Mouse (Mus musculus) testis, postnatal 10 days (tissue): Measurements from ENCODE around the gene Lrrc45.
"Not testable (repeated sequence)": the region's sequence is repeated elsewhere in the genome, so short reads cannot be mapped to it uniquely, and the experiment has no call there.

Source experiments
- DNase-seq: peaks from one replicate; pipeline ENCODE4 v3.0.0; 2021; ENCODE audit warnings: low spot score

Lrrc45 gene

DNA sequence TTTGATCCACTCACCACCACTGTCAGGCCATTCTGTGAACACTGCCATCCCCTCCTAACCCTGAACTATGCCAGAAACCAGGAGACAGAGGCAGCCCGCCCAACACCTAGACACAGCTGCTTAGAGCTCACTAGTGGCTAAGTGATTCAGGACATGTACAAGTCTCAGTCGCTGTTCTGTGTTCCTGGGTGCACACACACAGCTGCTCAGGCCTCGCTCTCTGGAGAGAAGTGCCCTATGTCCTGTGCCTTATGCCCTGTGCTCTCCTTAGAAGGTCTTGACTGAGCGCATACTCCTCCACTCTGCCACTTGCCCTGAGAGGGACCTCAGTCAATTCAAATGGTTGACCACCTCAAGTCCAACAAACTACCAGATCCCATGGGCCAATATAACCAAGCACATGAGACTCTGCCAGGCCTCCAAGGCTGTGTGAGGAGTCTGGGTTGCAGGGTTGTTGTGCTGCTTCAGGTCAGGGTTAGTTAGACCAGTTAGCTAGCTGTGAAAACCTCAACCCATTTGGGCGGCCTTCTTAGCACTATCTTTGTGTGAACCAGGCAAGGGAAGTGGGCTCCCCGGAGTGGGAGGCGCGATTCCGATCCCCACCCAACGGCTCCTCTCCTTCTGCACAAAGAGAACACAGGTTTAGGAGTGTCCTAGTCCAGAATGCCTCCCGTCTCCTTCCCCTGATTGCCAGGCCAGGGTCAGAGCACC, 15.0 kb downstream of the Lrrc45 start:
- DNase-seq: no peak

DNA sequence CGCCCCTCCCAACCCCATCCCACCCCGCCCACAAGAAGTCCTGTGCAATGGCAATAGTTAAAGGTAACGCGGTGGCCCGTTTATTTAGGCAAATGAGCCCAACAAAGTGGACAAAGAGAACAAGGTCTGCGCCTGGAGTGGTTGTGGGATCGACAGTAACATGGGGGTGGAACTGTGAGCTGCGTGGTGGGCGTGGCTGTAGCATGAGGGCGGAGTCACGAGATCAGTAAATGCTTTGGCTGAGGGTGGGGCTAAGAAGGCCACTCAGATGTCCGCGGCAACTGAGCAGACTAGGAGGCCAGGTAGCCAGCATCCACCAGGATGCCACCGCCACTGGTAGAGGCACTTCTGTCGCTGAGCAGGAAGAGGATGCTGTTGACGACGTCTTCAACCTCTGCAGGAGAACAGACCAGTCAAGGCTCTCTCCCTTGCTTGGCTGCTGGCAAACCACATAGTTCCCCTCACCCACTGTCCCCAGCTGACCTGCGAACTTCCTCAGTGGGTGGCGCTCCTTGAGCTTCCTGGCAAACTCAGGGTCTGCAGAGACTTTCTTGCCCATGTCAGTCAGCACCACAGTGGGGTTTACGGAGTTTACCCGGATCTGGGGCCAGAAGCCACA, 15.8 kb downstream of the Lrrc45 start:
- DNase-seq: peak; percentile 70

DNA sequence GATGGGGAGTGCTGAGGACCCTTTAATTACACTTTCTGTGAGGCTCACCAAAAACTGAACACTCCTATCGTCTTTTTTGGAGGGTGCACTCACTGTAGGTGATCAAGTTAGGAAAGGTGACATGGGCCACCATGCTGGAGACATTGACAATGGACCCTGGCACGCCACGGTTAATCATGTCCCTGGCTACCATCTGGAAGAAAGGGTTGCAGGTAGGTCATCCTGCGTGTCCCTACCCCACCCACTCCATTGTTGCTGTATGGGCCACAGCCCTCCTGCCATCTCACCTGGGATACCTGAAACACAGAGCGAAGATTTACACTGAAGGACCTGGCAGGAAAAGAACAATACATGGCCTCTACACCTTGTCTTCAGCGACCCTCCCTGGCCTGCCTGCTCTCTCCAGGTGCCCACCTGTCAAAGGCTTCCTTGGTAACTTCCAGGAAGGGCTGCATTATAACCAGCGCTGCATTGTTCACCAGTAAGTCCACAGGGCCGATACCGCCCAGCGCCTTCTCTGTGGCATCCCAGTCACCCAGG, 16.7 kb downstream of the Lrrc45 start:
- no peak for DNase-seq

DNA sequence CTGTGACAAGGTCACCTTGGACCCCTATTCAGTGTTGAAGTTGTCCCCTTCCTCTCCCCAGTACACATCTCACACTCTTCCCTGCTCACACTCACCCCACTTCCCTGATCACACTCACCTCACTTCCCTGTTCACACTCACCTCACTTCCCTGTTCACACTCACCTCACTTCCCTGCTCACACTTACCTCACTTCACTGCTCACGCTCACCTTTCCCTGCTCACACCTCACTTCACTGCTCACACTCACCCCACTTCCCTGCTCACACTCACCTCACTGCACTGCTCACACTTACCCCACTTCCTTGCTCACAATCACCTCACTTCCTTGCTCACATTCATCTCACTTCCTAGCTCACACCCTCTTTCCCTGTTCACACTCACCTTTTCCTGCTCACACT, 17.7 kb downstream of the Lrrc45 start:
- no peak for DNase-seq

DNA sequence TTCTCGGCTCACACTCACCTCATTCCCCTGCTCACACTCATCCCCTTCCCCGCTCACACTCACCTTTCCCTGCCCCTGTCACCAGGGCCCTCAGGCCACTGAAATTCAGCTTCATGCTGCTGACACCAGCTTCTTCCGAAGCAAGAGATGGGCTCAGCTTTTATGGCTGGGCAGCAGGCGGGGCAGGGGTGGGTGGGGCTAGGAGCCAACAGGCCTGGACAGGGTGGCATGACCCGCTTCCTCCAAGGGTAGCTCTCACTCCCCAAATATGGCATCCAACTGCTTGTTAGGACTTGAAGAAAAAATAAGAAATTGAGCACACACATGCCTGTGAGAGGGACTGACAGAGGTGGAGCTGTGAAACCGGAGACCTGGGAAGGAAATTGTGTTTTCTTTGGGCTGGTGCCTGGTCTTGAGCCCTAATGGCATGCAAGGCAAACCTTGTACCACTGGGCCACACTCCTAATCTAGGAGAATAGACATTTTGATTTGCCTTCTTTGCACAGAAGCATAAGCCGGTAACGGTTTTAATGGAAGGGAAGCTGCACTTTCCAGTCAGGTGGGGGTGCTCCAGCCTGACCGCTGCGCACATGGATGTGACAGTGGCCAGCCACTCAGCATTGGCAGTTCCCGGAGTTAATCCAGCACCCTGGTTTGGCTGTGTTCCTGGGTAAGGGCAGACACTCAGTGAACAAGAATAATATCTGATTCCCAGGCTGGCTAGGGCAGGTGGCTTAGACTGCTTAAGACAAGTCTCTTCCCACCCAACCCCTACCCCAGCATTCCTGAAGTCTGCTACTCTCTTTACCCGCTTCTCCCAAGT, 18.3 kb downstream of the Lrrc45 start, which contains the start of gene Cbr2:
Gene Cbr2 (minus strand): TSS at position 257 of the 823 bp plus-strand sequence.
- no peak for DNase-seq

DNA sequence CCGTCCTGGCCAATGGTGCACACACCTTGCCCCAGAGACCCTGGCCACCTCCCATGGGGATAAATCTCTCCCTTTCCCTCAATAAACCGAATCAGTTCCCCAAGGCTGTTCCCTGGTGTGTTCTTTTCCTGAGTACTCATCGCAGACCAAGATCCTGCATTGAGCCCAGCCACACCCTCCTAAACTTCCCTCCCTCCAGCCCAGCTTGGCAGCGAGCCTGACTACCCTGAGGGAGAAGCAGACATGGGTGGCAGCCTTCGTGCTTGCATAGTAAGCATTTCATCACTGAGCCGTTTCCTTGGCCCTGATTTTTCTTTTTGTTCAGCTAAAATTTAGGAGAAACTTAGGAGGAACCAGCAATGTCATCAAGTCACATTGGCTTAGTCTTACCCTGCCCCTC, 19.8 kb downstream of the Lrrc45 start:
- DNase-seq: no peak

DNA sequence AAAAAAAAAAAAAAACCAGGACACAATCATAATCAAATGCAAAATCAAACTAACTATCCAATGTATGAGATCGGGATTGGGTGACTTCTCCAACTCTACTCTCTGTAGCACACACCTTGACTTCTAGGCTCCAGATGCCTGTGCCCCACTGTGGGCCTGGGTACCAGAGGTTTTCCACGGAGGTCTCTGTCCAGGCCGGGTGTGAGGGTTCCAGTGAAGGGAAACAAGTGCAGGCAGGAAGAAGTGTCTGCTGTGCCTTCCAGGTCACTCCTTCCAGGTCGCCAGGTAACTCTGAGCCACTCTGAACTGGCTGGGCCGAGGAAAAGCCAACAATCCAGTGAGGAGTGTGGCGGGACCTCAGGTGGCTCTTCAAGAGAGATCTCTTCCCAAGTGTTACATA, 22.7 kb downstream of the Lrrc45 start:
- no peak for DNase-seq

DNA sequence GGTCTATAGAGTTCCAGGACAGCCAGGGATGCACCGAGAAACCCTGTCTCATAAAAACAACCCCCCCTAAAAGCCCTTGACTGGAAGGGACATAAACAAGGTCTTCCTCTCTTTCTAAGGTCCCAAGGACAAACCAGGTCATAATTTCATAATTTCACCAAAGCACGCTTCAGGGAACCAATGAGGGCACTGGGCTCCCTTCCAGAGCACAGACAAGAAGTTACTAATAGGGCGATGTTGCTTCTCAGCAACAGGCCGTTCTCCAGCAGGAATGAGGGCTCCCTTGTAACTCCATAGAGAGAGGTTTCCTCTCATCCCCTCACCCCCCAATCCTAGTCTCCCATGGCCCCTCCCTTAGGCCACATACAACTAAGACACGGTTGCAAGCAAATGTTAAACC, 27.3 kb downstream of the Lrrc45 start:
- DNase-seq: no peak

DNA sequence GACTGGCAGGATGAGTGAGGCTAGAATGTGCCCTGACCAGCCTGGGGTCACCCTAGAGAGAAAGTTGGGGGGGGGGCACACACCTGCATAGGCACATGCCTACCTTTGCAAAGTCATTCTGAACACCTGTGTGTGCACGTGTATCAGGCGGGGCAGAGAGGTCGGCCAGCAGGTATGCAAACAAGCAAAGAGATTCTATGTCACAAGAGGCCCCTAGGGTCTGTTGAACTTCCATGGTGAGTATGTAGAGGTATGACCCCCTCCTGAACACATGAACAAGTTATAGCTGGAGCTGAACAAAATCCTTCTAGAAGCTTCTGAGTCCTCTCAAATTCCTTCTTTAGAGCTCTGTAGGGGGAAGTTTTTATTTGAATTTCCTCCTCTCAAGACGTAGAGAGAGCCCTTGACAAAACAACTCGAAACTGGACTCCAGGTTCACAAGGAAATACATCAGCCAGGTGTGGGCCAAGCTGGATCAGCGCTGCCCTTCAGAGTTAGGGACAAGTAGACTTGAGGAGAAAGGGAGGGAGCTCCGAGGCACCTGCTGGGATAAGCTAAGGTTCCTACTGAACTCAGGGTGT, 30.5 kb downstream of the Lrrc45 start:
- DNase-seq: no peak

DNA sequence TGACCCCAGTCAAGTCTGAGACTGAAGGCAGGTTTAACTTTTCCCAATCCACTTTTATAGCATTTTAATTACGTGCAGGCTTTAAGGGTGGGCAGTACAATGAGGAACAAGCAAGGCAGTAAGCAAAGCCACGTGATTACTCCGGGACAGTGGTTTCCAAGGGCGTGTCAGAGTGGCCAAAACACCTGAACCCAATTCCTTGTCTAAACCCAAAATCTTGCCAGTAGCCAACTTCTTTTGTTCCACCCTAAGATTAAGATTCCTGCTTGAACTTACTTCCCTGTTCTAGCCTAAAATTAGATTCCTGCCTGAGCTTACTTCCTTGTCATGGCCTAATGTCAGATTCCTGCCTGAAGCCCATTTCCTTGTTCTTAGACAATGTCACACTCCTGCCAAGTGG, 34.2 kb downstream of the Lrrc45 start:
- DNase-seq: no peak

DNA sequence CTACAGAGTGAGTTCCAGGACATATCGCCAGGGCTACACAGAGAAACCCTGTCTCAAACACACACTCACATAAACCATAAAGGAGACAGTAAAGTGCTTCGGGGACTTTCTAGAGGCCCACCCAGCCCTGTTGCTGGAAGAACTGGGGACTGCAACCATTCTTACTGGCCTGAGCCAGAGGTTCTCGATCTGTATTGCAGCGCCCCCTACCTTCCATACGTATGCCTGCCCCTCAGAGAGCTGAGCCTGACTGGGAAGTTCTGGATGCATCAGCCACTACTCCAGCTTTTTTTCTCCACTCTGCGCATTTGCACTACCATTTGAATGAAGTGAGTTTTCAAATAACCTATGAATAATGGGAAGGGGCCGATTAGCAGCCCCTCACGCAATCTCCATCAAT, 35.7 kb downstream of the Lrrc45 start:
- DNase-seq: no peak

DNA sequence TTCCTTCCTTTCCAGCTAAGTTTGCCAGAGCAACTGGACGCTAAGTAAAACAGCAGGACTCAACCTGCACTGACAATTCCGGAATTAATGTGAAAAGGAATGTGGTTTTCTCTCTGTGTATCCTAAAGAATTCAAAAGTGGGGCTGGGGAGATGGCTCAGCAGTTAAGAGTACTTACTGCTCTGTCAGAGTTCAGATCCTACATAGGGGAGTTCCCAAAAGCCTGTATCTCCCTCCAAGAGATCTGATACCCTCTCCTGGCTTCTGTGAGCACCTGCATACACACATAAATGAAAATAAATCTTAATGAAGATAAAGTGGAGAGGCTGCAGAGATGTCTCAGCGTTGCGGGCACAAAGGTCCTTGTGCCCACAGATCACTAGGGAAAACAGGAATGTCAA, 37.9 kb downstream of the Lrrc45 start:
- no peak for DNase-seq

DNA sequence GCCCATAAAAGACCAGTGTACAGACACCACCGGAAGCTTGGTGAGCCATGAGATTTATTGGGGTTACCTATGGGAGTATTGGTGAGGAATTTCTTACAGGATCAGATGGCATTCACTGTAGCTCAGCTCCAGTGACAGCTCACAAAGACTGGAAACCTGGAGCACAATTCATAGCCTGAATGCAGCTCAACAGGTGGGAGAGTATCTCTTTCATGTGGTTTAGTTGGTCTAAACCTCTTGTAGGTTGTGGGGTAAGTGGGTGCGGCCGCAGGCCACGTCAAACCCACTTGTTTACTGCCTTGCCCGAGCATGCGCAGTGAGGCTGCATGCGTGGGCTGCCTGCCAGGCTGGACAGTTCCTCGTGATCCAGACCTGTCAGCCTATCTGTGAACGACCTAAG, 46.5 kb downstream of the Lrrc45 start:
- no peak for DNase-seq

DNA sequence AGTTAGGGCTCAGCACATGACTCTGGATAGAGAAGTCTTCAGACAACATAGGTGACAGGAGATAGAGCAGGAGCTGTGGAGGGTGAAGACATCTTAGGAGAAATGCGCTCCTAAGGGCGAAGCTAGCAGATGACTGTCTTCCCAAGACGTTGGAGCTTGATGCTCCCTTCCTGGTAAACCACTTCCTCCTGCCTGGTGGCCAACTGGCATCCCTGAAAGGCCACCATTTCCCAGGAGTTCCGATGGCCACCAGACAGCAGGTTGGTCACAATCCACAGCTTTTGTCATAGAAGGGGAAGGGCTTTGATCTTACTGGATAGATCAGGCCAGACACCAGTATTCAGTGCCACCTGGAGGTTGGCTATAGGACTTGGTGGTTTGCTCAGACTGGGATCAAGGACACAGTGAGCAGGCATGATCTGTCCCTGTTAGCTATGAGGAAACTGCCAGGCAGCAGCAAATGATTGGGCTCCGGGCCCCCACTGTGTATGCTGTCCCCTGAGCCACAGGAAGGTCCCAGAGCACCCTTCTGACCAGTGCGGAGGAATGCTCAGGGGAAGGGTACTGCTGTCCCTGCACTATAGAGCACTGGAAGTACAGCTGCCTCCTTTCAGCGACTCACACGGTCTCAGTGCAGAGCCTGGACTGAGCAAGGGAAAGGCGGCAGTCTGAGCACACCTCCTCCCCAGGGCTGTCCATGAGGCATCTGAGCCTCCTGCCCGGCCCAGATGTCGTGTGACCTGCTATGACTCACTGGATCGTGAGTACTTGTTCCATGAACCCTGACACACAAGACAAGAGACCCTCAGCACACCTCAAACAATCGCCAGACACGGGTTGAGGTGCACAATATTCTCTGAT, 48.3 kb downstream of the Lrrc45 start:
- no peak for DNase-seq

DNA sequence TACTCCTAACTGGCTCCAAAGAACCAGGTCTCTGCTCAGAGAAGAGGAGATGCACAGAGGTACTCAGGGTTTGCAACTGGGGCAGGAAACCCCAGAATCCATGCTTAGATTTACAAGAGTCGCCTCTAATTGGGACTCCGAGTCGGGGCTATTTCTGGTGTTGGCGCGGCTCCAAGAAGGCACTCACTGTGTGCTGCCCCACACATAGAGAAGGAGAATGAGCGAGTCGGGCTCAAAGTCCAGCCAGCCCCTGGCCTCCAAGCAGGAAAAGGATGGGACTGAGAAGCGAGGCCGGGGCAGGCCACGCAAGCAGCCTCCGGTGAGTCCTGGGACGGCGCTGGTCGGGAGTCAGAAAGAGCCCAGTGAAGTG, 48.9 kb downstream of the Lrrc45 start, which contains the start of gene Hmga1b:
Gene Hmga1b (plus strand): TSS at position 123 of the 370 bp plus-strand sequence.
- DNase-seq: not testable (repeated sequence)

DNA sequence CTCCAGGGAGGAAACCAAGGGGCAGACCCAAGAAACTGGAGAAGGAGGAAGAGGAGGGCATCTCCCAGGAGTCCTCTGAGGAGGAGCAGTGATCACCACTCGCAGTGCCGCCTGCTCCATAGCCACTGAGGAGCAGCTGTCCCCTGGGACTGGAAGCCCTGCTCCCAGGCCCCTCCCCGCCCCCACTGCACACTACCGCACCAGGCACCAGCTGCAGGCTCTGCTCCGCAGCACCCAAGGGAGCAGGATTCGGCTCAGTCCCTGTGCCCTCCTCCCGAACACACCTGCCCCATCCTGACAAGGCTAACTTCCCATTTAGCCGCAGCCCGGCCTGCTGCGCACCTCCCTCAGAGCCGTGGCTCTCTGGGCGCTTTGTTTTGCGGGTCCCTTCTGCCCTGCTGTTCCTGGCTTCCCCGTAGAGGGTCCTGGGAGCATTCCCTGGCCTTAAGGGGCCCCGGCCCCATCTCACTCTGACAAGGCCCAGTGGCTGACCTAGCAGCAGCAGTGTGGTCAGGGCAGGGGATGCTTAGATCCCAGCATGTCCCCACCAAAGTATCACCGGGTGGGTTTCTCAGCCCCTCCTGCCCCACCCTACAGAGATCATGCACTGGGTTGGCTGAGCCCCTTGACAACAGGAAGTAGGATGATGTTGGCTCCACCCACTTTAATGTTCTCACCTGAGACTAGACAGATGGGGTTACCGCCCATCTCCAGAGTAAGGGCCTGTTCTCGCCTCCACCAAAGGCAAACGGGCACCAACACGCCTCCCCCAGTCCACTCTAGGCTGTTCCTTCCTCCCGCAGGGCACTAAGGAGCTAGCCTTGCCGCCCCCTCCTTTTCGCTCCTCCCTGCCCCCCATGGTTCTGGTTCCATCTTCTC, 49.6 kb downstream of the Lrrc45 start:
- not testable (repeated sequence) for DNase-seq

DNA sequence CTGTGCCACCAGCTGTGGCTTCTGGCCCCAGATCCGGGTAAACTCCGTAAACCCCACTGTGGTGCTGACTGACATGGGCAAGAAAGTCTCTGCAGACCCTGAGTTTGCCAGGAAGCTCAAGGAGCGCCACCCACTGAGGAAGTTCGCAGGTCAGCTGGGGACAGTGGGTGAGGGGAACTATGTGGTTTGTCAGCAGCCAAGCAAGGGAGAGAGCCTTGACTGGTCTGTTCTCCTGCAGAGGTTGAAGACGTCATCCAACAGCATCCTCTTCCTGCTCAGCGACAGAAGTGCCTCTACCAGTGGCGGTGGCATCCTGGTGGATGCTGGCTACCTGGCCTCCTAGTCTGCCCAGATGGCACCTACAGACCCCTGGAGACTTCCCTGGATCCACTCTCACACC, 53.3 kb downstream of the Lrrc45 start:
- not testable (repeated sequence) for DNase-seq

DNA sequence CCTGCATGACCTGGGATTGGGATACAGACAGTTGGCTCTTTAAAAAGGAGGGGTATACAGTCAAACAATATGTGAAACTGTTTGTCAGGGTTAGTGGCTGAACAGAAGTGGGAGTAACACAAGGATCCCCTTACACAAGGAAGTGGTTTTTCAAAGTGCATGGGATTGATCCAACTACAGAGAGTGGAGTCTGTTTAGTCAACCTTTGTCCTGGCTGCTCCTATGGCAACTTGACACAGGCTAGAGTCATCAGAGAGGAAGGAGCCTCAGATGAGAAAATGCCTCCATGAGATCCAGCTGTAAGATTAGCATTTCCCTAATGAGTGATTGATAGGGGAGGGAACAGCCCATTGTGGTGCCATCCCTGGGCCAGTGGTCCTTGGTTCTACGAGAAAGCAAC, 54.5 kb downstream of the Lrrc45 start:
- no peak for DNase-seq
